Mouse (Mus musculus): ENCODE measurements at regions not wholly inside any gene's neighbourhood (a gene's known extent, or its start where the extent isn't known, plus 50 kb on each side); places are given as distances from the start of the nearest gene placed in this dataset.

DNA sequence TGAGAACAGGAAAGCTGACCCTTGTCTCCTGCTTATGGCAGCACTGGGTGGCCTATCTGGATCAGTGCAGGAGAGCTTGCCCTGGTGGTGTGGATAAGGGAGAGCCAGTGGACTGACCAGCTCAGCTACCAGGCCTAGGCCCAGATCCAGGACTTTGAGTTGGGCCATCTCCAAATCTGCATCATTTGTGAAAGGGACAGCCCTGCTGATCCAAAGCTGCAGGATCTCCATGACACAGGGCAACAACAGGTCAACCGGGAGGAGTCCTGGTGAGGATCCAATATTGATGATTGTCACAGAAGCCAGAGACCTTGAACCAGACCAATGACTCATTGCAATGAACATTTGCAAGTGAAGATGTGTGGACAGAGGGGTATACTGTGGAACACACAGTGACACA lies 256.2 kb upstream of the Rtl1 start:
- TF ChIP-seq POLR2A (IDR thresholded peaks at IDR 0.05; ENCODE audit: control insufficient read depth, extremely low read depth, insufficient read depth, low read length, poor library complexity) = no peak
- no peak for TF ChIP-seq CTCF (IDR thresholded peaks at IDR 0.05; ENCODE audit: borderline replicate concordance, control insufficient read depth, extremely low read depth, insufficient read depth, low read length, poor library complexity)

Measured in thymus, adult 2 months (tissue).